Mouse (Mus musculus) kidney, postnatal 4 days (tissue): ENCODE data around the gene Ccdc110.

Experiments
- DNase-seq, 2 experiments: peaks; one replicate each; pipeline ENCODE4 v3.0.0; 2021; ENCODE audit warnings: mixed read lengths in 2 of 2

The Ccdc110 gene

GRCm38 (mm10) chr8:45986665-45987064 is 52.2 kb downstream of the Ccdc110 start:
- no peak for DNase-seq

DNA sequence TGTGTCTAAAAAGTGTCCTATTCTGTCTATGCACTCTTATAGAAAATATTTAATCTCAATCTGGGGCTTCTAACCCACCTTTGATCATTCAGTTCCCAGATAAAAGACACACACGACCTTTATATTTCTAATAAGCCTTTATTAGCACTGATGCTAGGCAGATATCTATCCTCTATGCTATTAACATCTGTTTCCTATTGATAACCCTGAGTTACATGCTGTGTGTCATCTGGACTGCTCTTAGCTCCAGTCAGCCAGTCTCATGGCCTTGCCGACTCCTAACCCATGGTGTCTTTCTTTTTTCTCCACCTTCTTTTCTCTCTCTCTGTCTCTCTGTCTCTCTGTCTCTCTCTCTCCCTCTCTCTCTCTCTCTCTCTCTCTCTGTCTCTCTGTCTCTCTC is 53.8 kb downstream of the Ccdc110 start:
- no peak for DNase-seq

- DNase-seq = no peak
Measured at GRCm38 (mm10) chr8:45990631-45991310, 56.4 kb downstream of the Ccdc110 start.
